Mouse (Mus musculus): ENCODE data around the gene Ccr3.
"Not testable (repeated sequence)": the region's sequence is repeated elsewhere in the genome, so short reads cannot be mapped to it uniquely, and the experiment has no call there.

The Ccr3 gene

DNA sequence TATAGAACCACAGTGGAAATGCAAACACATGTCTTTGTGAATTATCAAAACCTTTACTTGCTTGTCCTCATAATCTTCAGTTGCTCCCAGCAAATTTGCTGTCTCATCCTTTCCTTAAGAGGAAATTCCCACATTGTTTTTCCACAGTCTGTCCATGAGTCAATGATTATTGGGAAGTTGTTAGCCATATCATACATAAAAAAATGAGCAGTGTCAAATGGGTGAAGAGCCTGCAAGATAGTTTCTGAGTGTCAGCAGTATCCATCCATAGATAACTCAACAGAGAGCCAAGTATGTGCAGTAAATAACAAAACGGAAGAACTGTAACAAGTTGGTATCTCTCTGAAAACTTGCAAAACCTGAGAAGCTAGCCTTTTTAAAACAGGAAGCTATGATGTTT is at the start of gene Ccr3:
Gene Ccr3 (plus strand): TSS at position 301 of the 400 bp plus-strand sequence.
- DNase-seq (ENCODE audit: low spot score in 2 of 2), result no peak

DNA sequence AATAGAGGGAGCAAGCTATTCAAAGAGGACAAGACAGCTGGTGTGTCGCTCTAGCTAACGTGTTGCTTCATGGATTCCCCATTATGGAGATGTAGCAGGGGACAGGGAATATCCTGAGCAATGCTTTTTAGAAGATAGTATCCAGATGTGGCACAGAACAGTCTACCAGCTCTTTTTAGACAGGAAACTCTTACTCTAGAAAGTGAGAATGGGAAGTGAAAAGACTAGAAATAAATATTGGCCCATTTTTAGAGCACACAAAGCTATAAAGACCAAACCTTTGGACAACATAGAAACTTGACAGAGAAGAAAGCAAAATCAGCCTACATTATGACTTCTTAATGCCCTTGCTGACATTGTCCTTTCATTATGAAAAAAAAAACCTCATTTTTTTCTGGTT is 46.1 kb upstream of the Ccr3 start:
- DNase-seq (ENCODE audit: low spot score in 2 of 2), result no peak

DNA sequence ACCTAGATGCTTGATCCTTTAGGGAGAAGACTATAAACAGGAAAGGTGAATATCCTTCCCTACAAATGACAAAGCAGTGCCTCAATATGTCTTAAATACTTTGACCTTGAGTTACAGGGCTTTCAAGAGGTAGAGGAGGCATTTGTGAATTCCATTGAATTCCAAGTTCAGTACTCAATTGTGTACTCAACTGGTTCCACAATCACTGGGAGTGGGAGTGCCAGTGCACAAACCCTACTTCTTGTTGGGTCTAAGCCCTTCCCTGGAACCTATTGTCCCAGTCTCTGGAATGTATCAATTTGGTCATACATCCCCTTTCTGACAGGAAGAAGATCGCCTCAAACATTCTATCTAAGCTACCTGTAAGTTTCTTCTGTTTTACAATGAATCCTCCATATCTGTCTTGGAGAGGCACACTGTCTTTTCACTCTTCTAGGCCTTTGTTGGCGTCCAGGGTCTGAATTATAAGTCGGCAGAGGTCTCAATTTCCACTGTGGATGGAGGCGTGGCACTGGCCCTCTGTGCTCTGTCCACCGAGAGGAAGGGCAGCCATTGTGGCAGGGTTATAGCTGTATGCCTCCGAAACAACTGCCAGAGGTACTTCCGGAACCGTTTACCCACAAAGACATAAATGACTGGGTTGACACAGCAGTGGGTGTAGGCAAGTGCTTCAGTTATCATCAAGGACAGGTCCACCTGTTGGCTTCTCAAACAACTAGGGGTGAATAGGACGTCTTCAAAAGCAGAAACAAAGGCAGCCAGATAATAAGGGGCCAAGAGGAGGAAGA is 44.7 kb upstream of the Ccr3 start:
- DNase-seq (ENCODE audit: low spot score in 2 of 2), result no peak

DNA sequence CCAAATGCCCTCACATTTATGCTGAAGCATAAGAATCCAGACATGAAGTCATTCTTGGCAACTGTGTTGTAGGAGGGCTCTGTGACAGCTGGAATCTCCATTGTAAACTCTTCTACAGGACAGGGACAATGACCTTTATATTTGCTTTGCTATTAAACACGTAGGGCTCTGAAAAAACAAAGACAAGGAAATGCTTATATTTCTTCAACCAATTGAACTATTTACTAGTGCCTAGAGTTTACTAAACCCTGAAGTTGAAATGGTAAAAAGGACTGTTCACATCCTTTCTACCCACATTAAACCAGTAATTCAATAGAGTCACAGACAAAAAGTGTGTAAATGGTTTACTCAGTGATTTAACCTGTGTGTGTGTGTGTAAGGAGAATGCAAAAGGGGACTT is 43.5 kb upstream of the Ccr3 start, which contains the start of gene Ccr1l1:
Gene Ccr1l1 (minus strand): TSS at position 101 of the 400 bp plus-strand sequence.
- DNase-seq (ENCODE audit: low spot score in 2 of 2), result no peak

DNA sequence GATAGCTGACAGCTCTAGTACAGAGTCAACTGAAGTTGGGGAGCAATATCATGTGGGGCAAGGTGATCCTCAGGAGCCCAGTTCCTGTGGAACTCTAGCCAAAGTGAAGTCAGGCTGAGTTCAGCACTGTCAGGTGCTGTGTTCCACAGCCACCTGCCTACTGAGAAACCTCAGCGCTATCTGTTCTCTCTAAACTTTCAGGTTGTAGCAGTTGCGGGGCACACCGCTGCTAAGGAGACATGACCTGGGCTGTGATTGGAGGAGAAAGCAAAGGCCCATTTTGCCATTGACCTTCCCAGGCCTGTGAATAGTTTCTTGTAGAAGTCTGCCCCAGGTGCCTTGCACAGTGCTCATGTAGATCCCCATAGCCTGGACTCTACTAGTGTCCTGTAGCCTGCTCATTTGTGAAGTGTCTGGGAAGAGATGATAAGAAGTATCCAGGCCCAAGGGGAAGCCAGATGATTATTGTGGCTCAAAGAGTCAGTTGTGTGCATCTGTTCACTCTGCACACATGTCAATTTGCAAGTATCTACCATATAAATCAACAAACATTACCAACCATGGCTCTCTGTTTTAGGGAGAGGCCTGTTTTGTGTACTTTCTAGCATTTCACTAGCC is 40.8 kb upstream of the Ccr3 start:
- not testable (repeated sequence) for DNase-seq (ENCODE audit: low spot score in 2 of 2)

DNA sequence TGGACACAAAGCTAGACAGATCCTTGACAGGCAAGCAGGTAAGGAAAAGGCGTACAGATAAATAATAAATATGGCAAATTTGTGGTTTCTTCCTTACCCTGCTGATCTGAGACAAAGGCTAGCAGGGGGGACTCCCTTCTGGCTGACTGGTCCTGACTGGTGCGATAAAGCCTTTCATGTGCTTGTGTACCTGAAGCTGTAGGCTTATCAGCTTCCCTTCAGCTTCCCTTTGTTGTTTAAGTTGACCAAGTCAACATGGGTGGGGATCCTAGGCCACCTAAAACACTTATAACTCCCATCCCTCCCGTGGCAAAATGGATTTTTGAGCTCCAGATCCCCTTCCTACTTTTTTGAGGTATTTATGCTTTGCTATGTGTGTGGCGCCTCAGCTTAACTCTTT is 39.9 kb upstream of the Ccr3 start:
- no peak for DNase-seq (ENCODE audit: low spot score in 2 of 2)

DNA sequence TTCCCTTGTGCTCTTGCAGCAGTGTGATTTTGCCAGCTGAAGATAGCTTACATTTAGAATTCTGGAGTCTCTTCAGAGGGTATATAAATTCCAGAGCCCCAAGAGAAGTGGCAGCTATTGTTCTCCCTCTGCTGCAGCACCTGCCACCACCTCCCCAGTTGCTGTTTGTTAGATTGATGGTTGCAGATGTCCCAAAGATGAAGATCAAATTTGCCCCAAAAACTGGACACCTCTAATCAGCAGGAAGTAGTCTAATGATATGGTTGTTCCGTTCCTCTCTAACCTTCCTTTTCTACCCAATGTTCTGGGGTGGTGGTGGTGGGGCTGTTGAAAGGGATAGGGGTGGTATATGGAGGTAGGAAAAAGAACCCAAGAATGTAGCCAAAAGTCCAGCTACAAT is 39.1 kb upstream of the Ccr3 start:
- DNase-seq (ENCODE audit: low spot score in 2 of 2), result no peak

DNA sequence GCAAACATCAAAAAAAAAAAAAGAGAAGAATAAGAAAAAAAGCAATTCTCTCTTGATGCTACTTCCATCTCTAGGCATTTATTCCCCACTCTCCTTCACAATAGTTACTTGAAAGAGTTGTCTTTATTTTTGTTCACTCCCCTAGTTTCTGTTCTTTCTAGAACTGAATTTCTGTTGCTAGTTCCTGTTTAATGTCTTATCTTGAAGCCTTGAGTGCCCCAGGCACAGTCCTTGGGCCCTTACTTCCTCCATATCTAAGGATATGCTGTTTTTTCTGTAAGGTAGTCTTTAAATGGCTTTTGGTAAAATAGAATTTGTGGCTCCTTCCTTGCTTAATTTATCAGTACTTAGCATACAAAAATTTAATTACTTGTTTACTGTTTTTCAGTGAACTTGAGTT is 36.8 kb upstream of the Ccr3 start:
- DNase-seq (ENCODE audit: low spot score in 2 of 2), result no peak

DNA sequence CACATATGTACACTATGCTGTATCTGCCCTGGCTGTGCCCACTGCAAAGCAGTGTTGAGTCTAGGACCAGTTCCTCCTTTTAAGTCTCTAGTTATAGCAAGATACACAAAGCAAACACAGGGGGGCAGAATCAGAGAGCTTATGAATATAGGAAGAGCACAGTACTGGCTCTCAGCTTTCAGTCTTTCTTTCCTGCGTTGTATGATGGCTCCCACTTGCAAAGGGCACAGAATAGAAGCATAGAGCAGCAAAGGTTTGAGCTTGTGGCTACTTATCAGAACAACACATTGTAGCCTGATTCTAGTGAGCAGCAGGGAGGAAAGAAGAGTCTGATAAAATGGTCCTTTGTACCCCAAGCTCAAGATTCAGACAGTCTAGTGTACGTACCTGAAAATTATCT is 35.6 kb upstream of the Ccr3 start:
- peak in 1 of 2 experiments; percentile 13 for DNase-seq (ENCODE audit: low spot score in 2 of 2)

DNA sequence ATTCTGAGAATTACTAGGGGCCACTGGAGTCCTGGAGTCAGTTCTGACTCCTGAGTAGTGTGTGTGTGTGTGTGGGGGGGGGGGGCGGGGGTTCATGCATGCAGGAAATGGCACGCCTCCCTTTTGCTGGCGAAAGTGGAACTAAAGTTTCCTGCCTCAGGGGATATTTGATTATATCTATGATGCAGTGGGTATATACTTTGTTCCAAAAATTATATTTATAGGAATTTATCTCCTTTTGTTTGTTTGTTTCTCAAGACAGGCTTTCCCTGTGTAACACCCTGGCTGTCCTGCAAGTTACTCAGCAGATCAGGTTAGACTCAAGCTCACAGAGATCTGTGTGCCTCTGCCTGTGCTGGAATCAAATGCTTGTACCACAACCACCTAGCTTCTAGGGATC is 32.1 kb upstream of the Ccr3 start:
- DNase-seq (ENCODE audit: low spot score in 2 of 2), result no peak

DNA sequence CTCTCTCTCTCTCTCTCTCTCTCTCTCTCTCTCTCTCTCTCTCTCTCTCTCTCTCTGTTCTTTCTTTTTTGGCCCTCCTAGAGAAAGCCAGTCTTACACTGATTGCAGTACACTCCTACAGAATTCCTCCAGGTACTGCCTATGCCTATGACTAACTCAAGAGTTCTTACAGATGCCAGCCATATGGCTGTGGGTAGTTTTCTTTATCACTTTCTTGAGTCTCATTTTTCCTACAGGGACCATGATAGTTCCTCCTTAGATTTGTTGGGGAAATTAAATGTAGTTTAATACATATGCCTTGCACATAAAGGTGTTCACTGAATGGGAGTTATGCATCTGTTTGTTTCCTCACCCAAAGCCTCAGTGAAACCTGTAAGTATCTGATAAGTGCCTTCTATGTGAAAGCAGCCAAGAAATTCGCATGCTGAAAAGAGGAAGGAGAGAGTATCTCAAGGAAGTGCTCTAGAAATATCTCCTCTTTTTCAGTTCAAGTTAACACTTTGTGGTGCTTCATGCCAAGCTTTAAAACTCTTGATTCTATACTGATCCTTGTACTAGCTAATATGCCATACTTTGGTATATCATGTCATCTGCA is 30.4 kb upstream of the Ccr3 start:
- no peak for DNase-seq (ENCODE audit: low spot score in 2 of 2)

DNA sequence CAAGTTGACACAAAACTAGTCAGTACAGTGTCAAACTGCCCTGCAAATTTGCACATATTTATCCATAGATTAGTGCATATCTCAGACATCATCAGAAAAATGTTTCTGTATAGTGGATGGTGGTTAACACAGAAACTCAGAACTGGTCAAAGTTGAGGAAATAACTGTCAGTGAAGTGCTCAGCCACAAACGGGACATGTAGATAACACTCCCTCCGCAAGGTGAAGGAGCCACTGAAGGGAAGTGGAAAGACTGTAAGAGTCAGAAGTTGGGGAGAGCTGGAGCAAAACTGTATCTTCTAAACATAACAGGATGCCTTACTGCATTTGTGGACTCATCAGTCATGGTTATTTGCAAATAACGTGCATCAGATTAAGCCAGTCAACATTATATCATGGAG is 24.1 kb upstream of the Ccr3 start:
- DNase-seq (ENCODE audit: low spot score in 2 of 2), result no peak

DNA sequence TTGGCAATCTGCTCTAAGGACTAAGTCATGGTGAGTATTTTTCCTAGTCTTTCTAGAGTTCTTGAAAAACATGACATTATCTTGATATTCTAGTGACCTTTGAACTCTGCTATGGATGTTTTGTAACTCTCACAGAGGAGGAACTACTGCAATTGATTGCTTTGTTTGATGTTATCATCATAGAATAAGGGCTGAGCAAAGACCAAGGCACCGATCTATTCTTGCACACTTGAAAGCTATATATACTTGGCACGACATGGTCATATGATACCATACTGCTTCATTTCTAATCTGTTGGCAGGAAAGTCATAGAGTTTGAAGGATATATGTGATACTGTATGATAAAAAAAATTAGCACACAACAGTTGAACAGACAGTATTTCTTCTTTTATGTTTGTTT is 22.0 kb upstream of the Ccr3 start:
- DNase-seq (ENCODE audit: low spot score in 2 of 2), result no peak

DNA sequence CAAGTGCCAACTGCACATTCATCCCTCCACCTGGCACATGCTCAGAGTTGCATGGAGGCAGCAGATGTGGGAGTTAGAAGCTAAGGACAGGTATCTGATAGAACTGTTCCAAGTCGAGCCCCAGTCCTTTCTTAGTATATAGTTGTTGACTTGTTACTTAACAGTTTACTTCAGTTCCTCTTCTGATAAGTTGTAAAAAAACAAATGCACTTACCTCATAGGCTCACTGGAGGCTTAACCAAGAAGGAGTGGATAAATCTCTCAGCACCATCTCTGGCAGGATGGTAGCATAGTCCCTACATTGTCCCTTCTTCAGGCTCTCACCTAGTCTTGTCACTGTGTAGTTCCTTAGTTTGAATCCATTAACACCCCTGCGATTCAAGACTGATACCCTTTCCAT is 9.1 kb upstream of the Ccr3 start:
- no peak for DNase-seq (ENCODE audit: low spot score in 2 of 2)

DNA sequence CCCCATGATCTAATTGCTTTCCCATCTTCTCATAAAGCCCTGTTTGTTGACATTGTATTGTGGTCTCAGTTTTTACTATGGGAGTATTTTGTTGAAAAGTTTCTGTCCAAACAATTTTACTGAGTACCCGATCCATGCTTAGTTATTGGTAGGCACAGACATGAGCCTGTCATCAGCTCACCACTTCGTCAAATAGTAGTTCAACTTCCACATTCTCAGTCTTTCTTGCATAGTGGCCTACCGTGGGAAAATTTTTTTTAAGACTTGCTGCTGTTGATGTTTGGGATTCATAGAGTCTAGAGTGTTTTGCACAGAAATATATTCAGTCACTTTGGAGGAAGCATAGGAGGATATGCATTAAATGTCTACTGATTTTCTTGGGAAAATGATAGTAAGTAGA is 8.5 kb upstream of the Ccr3 start:
- no peak for DNase-seq (ENCODE audit: low spot score in 2 of 2)

DNA sequence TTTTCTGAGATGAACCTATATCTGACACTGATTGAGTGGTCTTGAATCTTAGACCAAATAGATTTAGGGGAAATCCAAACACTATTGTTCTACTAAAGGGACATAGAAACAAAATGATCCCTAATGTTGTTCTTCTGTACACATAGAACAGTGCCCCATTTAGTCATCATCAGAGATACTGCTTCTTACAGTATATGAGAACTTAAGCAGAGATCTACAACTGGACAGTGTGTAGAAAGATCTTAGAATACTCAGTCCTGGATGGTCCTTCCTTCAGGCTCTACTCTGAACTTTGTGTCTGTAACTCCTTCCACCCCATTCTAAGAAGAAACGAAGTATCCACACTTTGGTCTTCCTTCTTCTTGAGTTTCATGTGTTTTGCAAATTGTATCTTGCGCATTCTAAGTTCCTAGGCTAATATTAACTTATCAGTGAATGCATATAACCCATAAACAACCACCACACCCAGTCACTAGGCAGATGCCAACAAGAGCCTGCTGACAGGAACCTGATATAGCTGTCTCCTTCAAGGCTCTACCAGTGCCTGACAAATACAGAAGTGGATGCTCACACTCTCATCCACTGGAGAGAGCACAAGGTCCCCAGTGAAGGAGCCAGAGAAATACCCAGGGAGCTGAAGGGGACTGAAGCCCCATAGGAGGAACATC is 6.7 kb upstream of the Ccr3 start:
- no peak for DNase-seq (ENCODE audit: low spot score in 2 of 2)

DNA sequence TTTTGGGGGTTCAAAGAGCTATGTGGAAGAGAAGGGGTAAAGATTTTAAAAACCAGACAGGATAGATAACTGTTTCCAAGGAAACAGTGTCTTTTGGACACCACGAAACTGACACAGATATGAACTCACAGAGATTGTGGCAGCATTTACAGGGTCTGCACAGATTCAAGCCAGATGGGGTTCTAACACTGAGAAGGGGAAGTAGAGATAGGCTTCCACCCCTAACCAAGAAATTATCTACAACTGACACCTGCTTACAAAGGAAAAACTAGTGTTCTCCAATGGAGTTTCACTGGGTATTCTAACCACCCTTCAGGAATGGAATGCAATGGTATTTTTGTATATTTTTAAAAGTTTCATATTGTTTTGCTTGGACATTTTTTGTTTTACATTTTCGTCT is 5.7 kb upstream of the Ccr3 start:
- no peak for DNase-seq (ENCODE audit: low spot score in 2 of 2)

DNA sequence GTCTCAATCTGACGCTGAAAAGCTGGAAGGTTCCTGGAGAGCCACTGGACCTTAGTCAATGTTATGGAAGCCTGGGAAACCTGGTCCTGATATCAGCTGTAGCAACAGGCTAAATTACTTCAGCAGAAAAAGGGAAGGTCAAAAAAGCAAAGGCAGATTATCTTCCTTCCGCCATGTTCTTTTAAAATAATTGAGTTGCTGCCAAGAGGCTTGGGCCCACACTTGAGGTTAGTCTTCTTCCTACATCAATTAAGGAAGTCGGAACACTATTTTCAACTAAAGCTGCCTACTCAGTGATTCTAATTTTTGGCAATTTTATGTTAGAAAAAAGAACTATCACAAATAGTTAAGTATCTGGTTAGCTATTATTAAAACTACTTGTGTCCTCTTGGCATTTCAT is 1.9 kb upstream of the Ccr3 start:
- DNase-seq (ENCODE audit: low spot score in 2 of 2), result no peak

DNA sequence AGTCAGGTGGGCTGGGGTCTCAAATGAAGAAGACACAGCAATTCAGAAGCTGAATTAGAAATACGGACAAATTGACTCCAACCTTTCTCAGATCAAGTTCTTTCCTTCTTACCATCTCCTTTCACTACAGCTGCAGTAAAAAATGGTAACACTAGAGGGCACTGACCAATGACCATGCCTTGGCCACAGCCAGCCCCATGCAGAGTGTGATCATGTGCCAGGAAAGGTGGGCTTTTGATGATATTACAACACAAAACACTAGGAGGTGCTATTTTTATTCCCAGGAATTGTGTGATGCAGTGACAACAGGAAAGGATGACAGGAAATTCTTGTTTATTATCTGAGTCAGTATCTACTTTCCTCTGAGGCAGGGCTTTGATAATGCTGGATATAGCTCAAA is 11.6 kb downstream of the Ccr3 start:
- DNase-seq (ENCODE audit: low spot score in 2 of 2), result no peak

DNA sequence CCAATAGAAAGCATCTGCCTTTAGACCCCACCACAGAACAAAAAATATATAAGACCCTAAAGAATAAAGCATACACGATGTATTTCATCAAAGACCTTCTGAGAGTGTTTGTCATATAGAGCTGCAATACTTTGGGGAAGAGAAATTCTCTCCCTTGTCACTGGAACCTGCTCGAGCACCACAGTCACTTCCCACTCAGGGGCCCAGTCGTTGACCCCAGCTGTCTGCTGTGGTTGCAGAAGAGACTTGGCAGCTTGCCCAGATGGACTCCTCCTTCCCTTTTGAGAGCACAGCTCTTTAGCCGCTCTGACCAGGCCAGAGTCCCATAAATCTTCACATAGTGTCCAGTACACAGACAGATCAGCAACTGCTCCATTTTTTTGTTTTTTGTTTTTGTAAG is 15.9 kb downstream of the Ccr3 start:
- peak; percentile 38 to 53 for DNase-seq (ENCODE audit: low spot score in 2 of 2)

DNA sequence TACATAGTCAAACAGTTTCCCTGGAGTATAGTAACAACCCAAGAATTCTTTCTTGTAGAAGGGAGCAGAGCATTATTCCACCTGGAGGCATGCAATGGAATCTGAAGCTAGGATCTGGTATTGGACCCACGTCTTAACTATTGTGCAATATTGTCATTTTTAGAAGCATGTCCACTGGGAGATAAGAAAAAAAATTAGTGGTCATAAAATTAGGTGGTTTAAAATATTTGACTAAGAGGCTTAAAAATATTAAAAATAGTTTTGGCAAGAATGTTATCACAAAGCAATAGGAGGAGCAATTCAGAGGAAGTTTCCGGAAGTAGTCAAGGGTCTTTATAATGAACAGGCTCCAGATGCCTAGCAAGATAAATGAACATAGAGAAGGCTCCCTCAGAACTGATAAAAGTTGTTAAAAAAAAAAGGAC is 16.4 kb downstream of the Ccr3 start:
- no peak for DNase-seq (ENCODE audit: low spot score in 2 of 2)

DNA sequence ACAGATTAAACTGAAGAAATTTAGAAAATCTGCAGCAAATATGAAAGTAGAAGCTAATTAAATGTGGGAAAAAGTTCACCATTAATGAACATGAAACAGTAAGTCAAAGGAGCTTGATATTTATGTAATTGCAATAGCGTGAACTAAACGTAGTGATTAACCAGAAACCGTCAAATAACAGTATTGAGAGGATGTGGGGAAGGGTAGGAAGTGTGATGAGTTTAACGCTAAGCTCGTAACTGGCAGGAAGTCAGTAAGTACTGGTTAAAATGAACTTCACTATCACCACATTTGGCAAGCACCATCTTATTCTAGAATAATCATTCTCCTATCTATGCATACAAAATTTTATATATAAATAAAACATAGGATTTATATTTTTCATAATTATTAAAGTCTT is 17.2 kb downstream of the Ccr3 start:
- DNase-seq (ENCODE audit: low spot score in 2 of 2), result no peak

DNA sequence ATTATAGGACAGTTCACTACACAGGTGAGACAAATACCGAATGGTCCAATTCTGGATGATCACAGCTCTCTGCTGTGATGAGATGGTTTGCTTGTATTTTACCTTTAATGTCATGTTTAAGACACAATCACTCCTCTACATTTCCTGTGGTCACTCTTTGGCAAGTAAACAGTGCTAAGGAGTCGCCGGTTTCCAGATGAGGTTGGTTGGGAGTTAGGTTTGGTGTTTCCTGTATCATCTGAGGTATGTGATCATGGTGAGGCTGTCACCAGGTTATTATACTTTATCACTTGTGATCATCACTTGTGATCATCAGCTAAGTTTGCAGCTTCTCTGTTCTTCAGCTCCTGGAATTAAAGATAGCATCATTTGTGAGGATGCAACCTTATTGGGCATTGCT is 19.2 kb downstream of the Ccr3 start:
- DNase-seq (ENCODE audit: low spot score in 2 of 2), result no peak

Data from frontal cortex, postnatal 10 days (tissue).